Mouse (Mus musculus): ENCODE results near the gene Slc23a2.
A peak's percentile ranks its signal among the peaks of the same experiment; 100 is the strongest.

The Slc23a2 gene

DNA sequence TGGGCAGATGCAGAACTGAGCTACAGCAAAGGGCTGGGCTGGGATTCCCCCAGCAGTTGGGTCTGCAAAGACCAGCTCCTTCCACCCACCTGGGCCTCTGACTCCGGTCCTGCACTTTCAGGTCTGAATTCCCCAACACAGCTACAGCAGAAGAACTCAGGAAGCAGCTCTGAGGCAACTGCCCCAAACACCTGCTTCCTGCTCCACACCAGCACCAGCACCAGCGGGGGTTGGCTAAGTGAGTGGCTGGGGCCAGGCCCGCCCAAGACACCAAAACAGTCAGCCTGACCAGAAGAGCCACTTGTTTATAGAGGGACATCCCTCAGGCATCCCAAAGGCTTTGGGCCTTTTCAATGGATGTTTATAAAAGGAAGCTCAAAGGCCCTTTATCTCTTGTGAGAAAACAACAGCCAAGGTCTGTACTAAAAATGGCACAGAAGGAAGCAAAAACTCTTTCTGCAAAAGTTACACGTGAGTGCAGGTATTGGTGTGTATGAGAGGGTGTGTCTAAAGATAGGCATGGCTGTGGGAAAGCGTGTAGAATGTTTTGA, 123.8 kb downstream of the Slc23a2 start:
- no peak for DNase-seq (ENCODE audit: low read depth, low spot score)

DNA sequence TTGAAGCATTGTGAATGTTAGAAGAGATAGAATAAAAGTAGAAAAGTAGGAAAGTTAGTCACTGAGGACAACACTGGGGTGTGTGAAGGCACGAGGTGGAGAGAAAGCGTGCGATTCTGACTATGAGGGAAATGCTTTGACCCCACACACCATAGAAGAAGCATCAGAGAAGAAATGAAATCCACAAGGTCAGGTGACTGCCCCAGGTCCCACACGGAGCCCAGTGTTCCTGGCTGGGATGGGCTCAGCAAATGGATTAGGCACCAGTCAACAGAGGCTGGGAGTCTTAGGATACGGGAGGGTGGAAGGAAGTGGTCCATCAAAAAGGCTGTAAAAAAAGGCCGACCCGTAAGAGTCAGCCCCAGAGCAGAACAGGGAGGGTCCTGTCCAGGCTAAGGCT, 124.5 kb downstream of the Slc23a2 start:
- no peak for DNase-seq (ENCODE audit: low read depth, low spot score)

DNA sequence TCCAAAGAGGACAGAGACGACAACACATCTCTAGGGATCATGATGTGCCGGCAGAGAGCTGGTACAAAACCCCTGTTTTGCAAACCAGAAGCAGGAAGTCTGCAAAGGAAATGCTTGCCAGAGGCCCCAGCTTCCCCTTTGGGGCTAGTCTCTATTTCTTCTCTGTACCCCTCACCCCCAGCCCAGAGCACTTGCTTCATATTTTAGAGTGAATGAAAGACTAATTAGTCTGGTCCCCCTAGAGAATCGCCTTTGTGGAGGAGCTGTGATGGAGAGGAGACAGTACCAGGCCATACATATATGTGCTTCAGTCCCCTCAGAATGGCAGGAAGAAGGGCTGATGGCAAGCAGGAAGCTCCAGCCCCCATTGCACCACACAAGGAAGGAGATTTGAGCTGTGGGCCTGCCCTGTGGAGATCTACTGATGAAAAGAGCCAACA, 125.5 kb downstream of the Slc23a2 start:
- DNase-seq (ENCODE audit: low read depth, low spot score), result no peak

DNA sequence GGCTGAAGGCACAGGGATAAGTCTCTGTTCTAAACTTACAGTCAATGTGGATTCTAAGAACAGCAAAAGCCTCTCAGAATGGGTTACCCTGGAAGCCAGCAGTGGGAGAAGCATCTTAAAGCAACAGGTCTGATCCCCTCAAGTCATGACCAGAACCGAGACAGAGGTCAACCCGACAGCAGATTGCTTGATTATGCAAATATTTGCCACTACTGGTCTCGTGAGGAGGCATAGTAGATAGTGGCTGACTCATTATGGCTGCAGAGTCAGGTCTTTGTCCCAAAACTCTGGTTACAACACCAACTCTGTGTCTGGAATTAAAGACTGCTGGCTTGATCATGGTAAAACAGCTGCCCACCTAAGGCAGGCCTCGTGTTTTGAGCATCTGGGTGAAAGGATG, 126.8 kb downstream of the Slc23a2 start:
- no peak for DNase-seq (ENCODE audit: low read depth, low spot score)

DNA sequence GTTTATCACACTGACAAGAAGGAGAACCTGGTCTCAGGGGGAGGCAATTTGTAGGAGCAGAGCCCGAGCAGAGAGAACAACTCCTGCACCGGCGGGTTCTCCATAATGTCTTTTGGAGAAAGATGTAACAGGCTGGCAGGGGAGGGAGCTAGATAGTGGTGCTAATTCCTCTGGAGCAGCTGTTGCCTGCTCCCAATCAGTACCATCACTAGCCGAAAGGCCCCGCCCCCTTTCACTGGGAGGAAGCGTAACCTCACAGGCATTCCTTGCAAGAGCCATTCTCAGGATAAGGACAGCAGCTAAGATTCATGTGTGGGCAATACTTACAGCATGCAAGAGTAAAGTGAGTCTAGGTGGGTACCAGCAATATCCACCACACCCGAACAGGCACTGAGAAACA, 127.3 kb downstream of the Slc23a2 start:
- peak; percentile 28 for DNase-seq (ENCODE audit: low read depth, low spot score)

DNA sequence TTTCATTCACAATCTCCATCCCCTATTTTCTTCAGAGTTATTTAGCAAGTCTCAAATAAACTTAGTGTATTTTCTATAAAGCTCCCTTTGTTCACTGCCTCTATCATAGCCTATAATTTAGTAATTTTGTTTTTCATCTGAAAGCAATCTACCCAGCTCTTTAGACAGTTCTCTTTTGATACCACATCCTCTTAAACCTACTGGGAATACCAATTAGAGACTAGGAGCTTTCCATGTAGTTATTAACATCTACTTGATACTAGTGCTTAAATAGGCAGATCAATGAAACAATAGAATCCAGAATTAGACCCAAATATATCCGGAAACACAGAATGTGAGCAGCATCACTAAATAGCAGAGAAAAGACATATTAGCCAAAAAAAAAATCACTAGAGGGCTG, 128.9 kb downstream of the Slc23a2 start:
- DNase-seq (ENCODE audit: low read depth, low spot score), result no peak

DNA sequence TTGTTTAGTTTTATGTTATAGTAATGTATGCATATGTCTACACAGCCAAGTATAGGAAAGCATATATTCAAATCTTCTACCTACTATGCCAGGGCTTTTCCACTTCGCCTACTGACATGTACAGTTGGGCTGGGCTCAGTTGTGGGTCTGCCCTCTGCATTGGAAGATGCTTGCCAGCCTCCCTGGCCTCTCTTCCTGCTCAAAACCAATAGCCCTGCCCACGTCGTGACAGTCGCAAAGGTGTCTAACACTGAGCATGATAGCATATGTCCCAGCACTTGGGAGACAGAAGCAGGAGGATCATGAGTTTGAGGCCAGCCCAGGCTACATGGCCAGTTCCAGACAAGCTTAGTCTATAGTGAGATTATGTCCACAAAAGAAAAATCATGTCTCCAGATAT, 131.8 kb downstream of the Slc23a2 start:
- no peak for DNase-seq (ENCODE audit: low read depth, low spot score)

DNA sequence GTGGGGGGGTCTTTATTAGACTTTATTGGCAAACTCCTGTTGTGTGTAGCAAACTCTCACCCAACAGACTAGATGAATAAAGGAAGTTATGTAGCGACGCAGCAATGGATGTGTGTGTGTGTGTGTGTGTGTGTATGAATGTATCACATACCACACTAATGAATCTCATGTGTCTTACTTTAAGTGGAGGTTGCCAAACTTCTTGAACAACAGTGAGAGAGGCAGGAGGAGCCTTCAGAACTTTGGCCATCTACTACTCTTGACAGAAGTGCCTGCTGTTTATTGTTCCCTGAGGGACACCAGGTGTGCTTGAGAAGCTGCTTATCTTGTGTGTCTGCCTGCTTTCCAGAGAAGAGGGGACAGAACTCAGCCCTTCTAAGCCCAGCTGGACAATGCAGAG, 134.1 kb downstream of the Slc23a2 start:
- DNase-seq (ENCODE audit: low read depth, low spot score), result no peak

DNA sequence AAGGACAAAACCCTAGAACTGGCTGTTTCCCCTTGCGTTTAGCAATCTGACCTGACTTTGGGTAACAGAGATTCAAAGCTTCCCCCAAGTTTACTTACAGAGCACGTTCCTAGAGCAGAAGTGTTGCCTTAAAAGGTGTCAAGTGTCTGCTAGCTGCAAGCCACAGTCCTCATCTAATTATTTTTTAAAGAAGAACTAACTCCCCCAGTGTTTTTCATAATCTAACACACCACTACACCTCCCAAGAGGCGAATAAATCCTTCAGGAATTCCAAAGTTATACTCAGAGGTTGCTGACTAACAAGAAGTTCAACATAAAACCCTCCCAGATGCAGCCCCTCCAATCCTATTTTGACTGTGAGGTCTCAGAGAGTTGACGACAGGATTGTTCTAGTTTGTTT, 136.7 kb downstream of the Slc23a2 start:
- no peak for DNase-seq (ENCODE audit: low read depth, low spot score)

DNA sequence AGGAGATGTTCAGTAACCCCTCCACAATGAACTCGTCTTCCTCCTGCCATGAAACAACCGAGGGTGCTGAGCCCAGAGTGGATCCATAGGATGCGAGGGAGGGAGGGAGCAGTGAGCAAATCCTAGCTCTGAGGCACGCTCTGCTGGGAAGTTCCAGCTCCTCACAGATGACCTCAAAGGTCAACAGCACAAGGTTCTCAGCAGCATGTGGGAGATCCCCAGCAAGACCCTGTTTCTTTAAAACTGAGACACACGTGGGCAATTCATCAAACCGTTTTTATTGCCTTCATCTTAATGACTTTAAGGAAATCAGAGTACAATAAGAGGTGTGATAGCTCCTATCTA, 137.5 kb downstream of the Slc23a2 start:
- no peak for DNase-seq (ENCODE audit: low read depth, low spot score)

DNA sequence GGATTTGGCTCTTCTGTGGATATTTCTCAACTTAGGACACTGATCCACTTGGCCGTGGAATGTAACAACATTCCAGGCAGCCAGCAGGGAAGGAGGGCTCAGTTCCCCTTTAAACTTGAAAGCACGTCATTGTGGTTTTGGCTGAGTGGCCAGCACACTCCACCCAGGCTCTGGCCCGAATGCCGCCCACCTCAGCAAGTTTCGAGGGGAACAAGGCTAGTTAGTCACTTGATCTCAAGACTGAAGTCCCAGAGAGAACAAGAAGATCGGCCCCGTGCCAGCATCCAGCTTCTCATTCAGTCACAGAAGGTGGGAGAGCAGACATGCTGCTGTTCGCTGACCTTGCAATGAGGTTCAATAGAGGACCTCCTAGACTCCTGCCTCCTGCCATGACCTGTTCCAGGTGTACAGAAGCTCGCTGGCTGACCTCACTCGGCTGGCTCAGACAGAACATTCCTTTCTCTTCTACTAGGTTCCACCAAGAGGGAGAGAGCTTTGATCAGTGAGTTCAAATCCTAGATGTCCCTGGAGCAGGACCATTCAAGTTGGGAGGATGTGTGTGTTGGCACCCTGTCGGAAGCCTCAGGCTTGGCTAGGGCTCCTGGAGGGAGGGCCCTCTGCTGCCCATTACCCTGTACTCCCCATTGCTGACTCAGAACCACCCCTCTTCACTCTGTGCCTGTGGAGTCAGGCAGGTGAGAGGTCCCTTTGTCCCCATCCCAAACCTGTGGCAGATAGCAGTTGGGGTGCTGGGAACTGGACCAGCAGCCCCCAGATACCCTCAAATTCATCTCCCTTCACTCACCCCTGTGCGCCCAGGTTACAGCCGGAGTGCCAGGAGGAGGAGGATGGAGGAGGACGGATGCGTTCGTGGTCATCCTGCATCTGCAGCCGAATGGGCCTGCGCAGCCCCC, 138.1 kb downstream of the Slc23a2 start:
- no peak for DNase-seq (ENCODE audit: low read depth, low spot score)

DNA sequence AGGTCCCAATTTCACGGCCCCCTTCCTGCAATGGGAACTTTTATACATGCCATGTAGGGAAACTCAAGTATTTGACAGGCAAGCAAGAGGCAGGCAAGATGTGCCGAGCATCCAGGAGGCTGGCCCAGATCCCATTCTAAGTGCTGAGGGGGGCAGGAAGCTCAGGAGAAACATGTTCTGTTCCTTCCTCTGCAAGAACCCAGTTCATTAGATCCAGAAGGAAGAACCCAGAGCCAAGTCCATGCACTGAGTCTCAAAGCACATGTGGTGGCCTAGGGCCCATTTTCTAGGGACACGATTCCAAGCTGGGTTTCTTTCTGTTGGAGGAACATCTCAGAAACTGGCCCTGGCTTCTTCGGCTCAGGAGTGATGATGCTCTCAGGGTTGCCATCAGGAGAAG, 139.5 kb downstream of the Slc23a2 start:
- DNase-seq (ENCODE audit: low read depth, low spot score), result no peak

DNA sequence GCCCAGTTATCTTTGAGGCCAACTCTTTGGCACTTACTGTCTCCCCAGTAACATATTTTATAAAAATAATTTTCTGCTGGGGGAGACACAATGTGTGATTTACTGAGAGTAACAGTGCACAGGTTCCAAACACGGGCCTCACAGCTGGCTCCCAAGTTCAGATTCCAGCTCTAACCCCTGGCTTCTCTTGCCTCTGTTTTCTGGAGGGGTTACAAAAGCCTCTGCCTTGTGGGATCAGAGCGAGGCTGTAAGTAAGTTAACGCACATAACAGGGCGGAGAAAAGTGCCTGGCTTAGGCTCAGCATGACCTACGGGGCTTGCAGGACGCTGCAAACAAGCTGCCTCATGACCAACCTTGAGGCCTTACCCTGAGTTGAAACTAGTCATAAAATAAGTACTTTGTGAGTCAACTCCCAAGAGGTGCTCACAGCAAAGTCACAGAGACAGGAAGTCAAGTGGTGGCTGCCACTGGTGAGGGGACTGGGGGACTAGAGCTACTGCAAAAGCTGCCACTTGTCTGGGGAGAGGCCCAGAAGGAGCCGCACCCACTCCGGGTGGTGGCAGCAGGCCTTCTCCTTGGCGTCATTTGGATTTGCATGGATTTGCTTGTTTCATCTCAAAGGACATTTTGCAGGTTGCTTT, 140.3 kb downstream of the Slc23a2 start:
- no peak for DNase-seq (ENCODE audit: low read depth, low spot score)

DNA sequence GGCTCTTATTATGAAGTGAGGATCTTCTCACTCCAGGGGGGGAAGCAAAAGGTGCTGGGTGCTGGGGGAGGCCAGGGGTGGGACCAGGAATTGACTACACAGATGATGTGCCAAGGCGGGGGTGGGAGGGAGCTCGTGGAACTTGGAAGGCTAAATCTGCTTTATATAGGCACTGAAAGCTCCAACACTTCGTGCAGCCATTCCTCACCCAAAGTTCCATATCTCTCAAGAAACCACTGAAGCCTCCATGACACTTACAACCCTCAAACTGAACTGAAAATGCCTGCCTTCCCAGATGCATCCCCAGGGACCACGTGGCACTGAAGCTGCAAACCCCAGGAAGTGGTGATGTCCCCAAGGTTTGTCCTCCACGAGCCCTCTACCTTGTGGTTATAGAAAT, 141.0 kb downstream of the Slc23a2 start:
- DNase-seq (ENCODE audit: low read depth, low spot score), result no peak

All from ES-CJ7 (cell line).